Mouse (Mus musculus) intestine, postnatal 0 days (tissue): ENCODE results near the gene Acer2. TPM values are rescaled to one million over a fixed set of nuclear protein-coding genes. Genes with fewer than 3 reads are reported as not detected.

ENCODE experiments used
- ATAC-seq: fragments of 200-750 bp; cut with Nextera tagmentation; 2 replicates; pipeline ENCODE4 v1.8.0; 2017; ENCODE audit warnings: mild to moderate bottlenecking, moderate TSS enrichment, moderate library complexity
- H3K27ac ChIP-seq: fragments of 300-500 bp; sonication (generic); 2 replicates; pipeline ENCODE4 v1.5.1; 2014; ENCODE audit warnings: mild to moderate bottlenecking, low read depth, low read length, moderate library complexity
- H3K27me3 ChIP-seq: fragments of 300-500 bp; sonication (generic); replicated peaks from 2 replicates; pipeline ENCODE4 v1.6.1; 2014; ENCODE audit warnings: low read length, mixed read lengths; ENCODE audit not compliant: control insufficient read depth, insufficient read depth
- H3K36me3 ChIP-seq: fragments of 300-500 bp; sonication (generic); 2 replicates; pipeline ENCODE4 v1.6.1; 2014; ENCODE audit warnings: mild to moderate bottlenecking, moderate library complexity; ENCODE audit not compliant: control insufficient read depth, insufficient read depth
- H3K4me1 ChIP-seq: fragments of 300-500 bp; sonication (generic); replicated peaks from 2 replicates; pipeline ENCODE4 v1.6.1; 2014; ENCODE audit warnings: antibody characterized with exemption, low read length, mixed read lengths; ENCODE audit not compliant: control insufficient read depth, insufficient read depth
- H3K4me2 ChIP-seq: fragments of 300-500 bp; sonication (generic); replicated peaks from 2 replicates; pipeline ENCODE4 v1.6.1; 2014; ENCODE audit warnings: low read depth, mild to moderate bottlenecking, moderate library complexity
- H3K4me3 ChIP-seq: fragments of 300-500 bp; sonication (generic); 2 replicates; pipeline ENCODE4 v1.5.1; 2014; ENCODE audit warnings: low read depth, low read length
- H3K9ac ChIP-seq: fragments of 300-500 bp; sonication (generic); 2 replicates; pipeline ENCODE4 v1.6.1; 2014; ENCODE audit warnings: mild to moderate bottlenecking, low read depth, low read length
- H3K9me3 ChIP-seq: fragments of 300-500 bp; sonication (generic); 2 replicates; pipeline ENCODE4 v1.6.1; 2016; ENCODE audit warnings: mixed run types; ENCODE audit not compliant: control insufficient read depth
- CTCF ChIP-seq: sonication (generic); IDR thresholded peaks from 2 replicates; pipeline ENCODE4 v1.5.1; 2016; ENCODE audit warnings: low read depth, mild to moderate bottlenecking, control low read depth, antibody characterized with exemption, moderate library complexity
- WGBS: fragments of 180-500 bp; shearing (Covaris S2); extraction: QIAGEN DNeasy Blood & Tissue Kit; methylation state at CpG from one replicate; pipeline ENCODE4 v1.1.7; 2014; 5-methylcytosine and 5-hydroxymethylcytosine counted together
- polyA plus RNA-seq: library from polyadenylated mRNA; unstranded; fragments of >200 nt; fragmentation: Nextera tagmentation; extraction: Ambion mirVana; gene quantifications from 2 replicates; pipeline ENCODE4 v1.2.1, GENCODE M21; 2015

Gene Acer2
- polyA plus RNA-seq, 1 experiment from 2014 or later = 9.7 TPM

DNA sequence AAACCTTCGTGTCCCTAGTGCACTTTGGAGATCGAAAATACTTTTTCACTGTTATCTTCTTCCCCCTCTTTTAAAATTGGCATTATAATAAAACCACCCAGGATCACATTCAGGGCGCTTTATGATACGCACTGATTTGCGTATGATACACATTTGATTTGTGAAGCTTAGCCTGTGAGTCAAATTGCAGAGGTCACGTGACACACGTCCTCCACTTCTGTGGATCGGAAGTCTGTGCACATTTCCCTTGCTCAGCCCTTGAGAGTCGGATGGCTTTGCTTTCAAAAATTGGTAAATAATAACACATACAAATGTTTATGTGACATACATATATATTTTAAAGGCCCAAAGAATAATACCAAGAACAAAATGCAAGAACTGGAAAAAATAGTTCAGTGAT is 62.0 kb downstream of the Acer2 start:
- no peaks in the 10 kb centered on the region for H3K36me3 ChIP-seq
- no peaks in the 10 kb centered on the region for H3K9me3 ChIP-seq
- H3K4me1 ChIP-seq = no peaks in the 10 kb centered on the region
- ATAC-seq = no peak
- H3K4me2 ChIP-seq = no peak overlapping the region
- H3K9ac ChIP-seq = no peak overlapping the region
- no peak overlapping the region for H3K27ac ChIP-seq
- WGBS = 92% methylated on average over 9 of the region's 9 CpGs
- H3K4me3 ChIP-seq = no peak overlapping the region
- TF ChIP-seq CTCF = no peak
- H3K27me3 ChIP-seq = no peaks in the 10 kb centered on the region

DNA sequence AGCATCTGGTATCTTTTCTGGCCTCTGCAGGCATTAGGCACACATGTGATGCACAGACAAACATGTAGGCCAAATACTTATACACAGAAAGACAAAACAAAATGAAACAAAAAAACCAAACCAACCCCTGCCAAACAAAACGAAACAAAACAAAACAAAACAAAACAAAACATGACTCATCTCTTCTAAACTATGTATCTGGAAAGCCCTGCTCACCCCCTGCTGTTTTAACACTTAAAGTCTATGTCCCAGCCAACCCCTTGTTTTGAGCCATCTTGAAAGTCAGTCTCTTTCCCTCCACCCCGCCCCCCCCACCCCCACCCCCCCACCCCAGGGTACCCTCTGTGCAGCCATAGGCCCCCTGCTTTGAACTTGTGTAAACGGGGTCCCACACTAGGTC is 62.5 kb downstream of the Acer2 start:
- no peaks in the 10 kb centered on the region for H3K9me3 ChIP-seq
- H3K4me3 ChIP-seq = no peak overlapping the region
- 62% methylated on average over 3 of the region's 3 CpGs for WGBS
- no peak for ATAC-seq
- no peak overlapping the region for H3K9ac ChIP-seq
- no peaks in the 10 kb centered on the region for H3K27me3 ChIP-seq
- no peak overlapping the region for H3K27ac ChIP-seq
- no peaks in the 10 kb centered on the region for H3K36me3 ChIP-seq
- no peak for TF ChIP-seq CTCF
- no peak overlapping the region for H3K4me2 ChIP-seq
- H3K4me1 ChIP-seq = no peaks in the 10 kb centered on the region

DNA sequence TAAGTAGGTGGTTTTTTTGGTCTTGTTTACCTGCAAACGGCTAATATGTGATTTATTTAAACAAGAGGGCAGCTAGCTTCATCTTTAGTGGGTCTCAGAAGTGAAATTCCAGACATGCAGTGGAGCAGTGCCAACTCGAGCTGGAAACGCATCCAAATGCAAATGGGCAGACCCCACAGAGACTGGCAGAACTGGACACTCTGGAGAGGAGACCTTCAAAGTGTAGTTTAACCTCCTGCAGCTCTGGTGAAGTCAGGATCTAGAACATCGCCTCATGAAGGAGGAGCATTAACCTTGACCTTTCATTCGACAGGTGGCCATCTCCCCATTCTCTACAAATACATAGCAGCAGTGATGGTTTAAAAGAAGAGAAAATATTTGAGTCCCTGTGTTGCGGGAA is 68.5 kb downstream of the Acer2 start:
- H3K4me3 ChIP-seq = no peak overlapping the region
- no peak overlapping the region for H3K4me2 ChIP-seq
- no peaks in the 10 kb centered on the region for H3K27me3 ChIP-seq
- H3K4me1 ChIP-seq = no peaks in the 10 kb centered on the region
- H3K9me3 ChIP-seq = no peaks in the 10 kb centered on the region
- no peak overlapping the region for H3K9ac ChIP-seq
- no peak for ATAC-seq
- 83% methylated on average over 6 of the region's 6 CpGs for WGBS
- TF ChIP-seq CTCF = no peak
- H3K27ac ChIP-seq = no peak overlapping the region
- no peaks in the 10 kb centered on the region for H3K36me3 ChIP-seq

DNA sequence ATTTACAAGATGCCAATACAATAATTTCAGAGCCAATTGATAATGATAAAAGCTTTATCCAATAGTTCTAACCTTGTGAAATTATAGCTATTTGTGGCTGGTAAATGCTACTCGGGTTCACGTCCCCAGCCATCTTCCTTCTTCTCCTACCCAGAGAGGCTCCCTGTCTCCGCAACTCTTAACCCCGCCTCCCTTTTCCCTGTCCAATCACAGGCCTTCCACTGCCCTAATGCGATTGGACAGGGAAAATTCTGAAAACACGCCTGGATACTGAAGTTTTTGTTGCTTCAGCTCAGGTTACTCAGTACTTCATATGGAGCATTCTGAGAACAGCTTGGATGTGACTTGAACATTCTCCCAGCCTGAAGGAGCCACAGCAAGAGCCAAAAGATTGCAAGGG is 69.1 kb downstream of the Acer2 start:
- H3K36me3 ChIP-seq = no peaks in the 10 kb centered on the region
- no peak for ATAC-seq
- no peaks in the 10 kb centered on the region for H3K27me3 ChIP-seq
- no peak overlapping the region for H3K9ac ChIP-seq
- no peaks in the 10 kb centered on the region for H3K9me3 ChIP-seq
- 47% methylated on average over 6 of the region's 6 CpGs for WGBS
- H3K4me2 ChIP-seq = no peak overlapping the region
- H3K4me1 ChIP-seq = no peaks in the 10 kb centered on the region
- H3K4me3 ChIP-seq = no peak overlapping the region
- H3K27ac ChIP-seq = no peak overlapping the region
- TF ChIP-seq CTCF = no peak

DNA sequence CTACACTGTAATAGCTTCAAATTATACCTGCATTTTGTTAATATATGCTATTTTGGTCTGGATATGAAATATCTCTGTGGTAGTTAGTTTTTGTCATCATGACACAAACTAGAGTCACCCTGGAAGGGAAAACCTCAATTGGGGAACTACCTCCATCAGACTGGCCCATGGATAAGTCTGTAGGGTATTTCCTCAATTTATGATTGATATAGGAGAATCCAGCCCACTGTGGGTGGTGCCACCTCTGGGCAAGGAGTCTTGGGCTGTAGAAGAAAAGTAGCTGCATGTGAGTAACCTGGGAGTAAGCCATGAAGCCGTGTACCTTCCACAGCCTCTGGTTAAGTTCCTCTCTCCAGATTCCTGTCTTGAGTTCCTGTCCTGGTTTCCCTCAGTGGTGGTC is 74.6 kb downstream of the Acer2 start:
- Histone ChIP-seq H3K36me3 (no peaks in the 10 kb centered on the region), H3K4me1 (no peaks in the 10 kb centered on the region), H3K4me2 (no peak overlapping the region), H3K27ac (no peak overlapping the region), H3K9me3 (no peaks in the 10 kb centered on the region), H3K27me3 (no peaks in the 10 kb centered on the region), H3K4me3 (no peak overlapping the region), H3K9ac (no peak overlapping the region)
- TF ChIP-seq CTCF = no peak
- ATAC-seq = no peak
- 100% methylated on average over 1 of the region's 1 CpGs for WGBS

DNA sequence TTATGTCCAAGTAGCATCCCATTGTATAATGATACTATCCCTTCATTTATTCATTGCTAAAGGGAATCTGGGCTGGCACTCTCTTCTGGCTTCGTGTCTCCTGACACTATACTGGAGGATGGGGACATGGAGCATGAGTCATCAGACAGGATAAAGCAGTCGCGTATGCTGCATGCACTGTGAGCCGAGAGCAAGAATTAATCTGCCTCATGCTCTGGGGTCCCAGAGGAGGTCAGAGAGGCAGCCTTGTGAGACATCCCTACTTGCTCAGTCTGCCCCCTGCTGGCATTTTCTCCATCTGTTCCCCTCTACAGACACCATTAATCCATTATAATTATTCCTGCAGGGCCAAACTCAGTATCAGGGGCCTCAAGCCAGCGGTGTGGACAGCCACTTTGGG is 79.3 kb downstream of the Acer2 start:
- Histone ChIP-seq H3K4me2 (no peak overlapping the region), H3K9me3 (no peaks in the 10 kb centered on the region), H3K27me3 (no peaks in the 10 kb centered on the region), H3K27ac (no peak overlapping the region), H3K36me3 (no peaks in the 10 kb centered on the region), H3K4me3 (no peak overlapping the region), H3K9ac (no peak overlapping the region), H3K4me1 (no peaks in the 10 kb centered on the region)
- 48% methylated on average over 5 of the region's 5 CpGs for WGBS
- ATAC-seq = no peak
- peak; percentile 32; the same call in 1 of the 2 replicates for TF ChIP-seq CTCF

DNA sequence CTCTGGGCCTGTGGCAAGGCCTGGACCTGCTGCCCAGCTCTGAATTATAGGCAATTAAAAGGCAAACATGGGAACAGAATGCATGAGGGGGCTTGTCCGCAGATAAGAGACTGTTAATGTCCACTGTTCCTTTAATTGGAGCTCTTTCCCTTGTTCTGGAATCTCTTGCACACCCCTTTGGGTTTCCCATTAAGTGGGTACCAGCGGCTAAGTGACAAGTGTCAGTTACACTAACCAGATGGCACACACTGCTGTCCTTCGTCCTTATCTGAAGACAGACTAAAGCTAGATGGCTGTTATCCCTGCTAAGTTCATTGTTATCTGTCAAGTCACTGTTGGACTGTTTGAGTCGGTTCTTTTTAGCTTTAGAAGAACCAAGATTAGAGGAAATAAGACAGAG is 81.3 kb downstream of the Acer2 start:
- Histone ChIP-seq H3K4me1 (no peaks in the 10 kb centered on the region), H3K4me3 (no peak overlapping the region), H3K36me3 (no peaks in the 10 kb centered on the region), H3K27ac (no peak overlapping the region), H3K9me3 (no peaks in the 10 kb centered on the region), H3K27me3 (no peaks in the 10 kb centered on the region), H3K9ac (no peak overlapping the region), H3K4me2 (no peak overlapping the region)
- no peak for TF ChIP-seq CTCF
- WGBS = 71% methylated on average over 4 of the region's 4 CpGs
- no peak for ATAC-seq
